Mouse (Mus musculus): Measurements from ENCODE around the gene Fam185a. TPM values are rescaled to one million over a fixed set of nuclear protein-coding genes. Genes with fewer than 3 reads are reported as not detected.
A peak's percentile ranks its signal among the peaks of the same experiment; 100 is the strongest.

The Fam185a gene
- total RNA-seq, 1 experiment from 2014 or later = 7.6 TPM

DNA sequence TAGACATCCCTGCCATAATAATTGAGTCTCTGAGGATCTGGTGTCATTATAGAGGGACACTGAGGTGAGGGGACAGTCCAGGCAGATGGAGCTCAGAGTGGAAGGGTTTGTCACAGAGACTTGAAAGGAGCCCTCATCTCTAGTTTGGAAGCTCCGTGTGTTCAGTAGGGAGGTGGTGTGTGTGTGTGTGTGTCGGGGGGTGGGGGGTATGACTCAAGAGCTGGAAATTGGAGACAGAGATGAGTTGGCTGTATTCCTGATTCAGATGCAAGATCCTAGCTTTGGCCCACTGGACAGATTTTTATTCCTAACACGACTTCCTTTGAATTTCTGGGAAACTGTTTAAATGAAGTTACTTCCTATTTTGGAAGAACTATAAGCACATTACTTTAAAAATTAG, 62.5 kb downstream of the Fam185a start:
- ATAC-seq (ENCODE audit: extremely low read depth, insufficient number of reproducible peaks, low FRiP score, poor library complexity, severe bottlenecking) = no peak

DNA sequence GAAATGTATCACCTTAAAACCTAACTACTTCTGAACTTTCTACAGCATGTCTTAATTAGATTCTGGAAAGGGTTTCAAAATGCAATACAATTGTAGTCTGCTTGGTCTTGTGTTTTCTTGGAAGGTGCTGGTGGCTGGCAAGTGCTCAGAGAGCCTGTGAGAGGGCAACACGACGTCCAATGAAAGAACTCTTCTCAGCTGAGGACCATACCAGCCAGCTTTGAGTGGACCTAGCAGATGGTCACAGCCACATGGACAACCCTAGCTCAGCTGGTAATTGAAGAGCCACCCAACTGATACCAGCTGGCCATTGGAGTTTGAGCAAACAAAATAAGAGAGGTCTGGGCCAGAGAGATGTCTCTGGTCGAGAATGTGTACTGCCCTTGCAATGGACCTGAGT, 63.0 kb downstream of the Fam185a start:
- ATAC-seq (ENCODE audit: extremely low read depth, insufficient number of reproducible peaks, low FRiP score, poor library complexity, severe bottlenecking) = no peak

DNA sequence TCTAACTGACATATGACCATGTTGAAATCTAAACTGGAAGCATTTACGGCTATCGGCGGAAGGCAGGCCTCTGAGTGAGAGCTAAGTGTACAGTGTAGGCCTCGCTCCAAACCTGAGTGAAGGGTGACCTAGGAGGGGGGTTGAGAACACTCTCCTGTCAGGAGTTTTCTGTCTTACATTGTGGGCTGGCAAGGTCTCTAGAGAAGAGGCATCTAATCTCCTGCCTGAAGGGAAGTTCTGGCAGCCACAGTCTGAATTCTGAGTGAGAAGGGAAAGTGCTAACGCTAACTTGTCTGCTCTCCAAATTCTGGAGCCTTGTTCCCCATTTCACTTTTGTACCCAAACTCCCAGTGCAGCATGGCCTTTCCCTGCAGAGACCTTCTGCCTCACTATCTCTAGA, 63.7 kb downstream of the Fam185a start:
- ATAC-seq (ENCODE audit: extremely low read depth, insufficient number of reproducible peaks, low FRiP score, poor library complexity, severe bottlenecking) = no peak

DNA sequence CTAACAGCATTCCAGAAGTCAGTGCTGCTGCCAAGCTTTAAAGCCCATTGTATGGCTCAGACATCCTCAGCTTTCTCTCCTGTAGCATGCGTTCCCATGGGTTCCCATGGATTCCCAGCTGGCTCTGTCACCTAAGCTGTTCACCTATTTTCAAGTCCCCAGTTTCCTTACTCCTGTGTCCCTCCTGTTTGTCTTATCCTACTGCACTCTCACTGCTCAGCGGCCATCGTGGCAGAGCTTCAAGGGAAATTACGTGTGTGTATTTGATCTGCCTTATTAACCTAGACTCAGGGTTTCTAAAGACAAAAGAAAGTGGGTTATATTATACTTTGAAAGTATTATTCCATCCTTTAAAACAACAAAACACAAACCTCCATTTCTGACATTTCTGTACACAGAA, 64.4 kb downstream of the Fam185a start:
- no peak for ATAC-seq (ENCODE audit: extremely low read depth, insufficient number of reproducible peaks, low FRiP score, poor library complexity, severe bottlenecking)

GRCm38 (mm10) chr5:21491469-21491868, 66.7 kb downstream of the Fam185a start:
- ATAC-seq (ENCODE audit: extremely low read depth, insufficient number of reproducible peaks, low FRiP score, poor library complexity, severe bottlenecking) = no peak

- no peak for ATAC-seq (ENCODE audit: extremely low read depth, insufficient number of reproducible peaks, low FRiP score, poor library complexity, severe bottlenecking)
These were observed 67.5 kb downstream of the Fam185a start for GRCm38 (mm10) chr5:21492213-21492612.

- ATAC-seq (ENCODE audit: extremely low read depth, insufficient number of reproducible peaks, low FRiP score, poor library complexity, severe bottlenecking) = no peak
These were observed 68.7 kb downstream of the Fam185a start for GRCm38 (mm10) chr5:21493294-21493999.

DNA sequence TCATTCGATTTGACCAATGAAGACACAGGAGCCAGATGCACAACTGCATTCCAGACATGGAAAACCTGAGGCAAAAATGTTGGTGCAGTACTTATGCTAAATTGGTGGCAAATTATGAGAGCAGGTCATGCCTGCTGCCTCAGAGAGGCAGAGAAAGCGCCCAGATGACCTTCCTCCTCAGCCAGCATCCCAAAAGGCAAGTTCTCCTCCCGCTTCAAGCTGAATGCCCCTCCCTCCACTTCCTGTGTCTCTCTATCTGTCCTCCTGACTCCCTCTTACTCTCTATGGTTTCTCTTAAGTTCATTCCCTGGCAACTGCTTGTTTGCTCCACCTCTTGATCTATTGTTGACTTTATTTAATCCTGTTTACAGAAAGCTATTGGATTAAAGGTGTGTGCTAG, 70.0 kb downstream of the Fam185a start:
- ATAC-seq (ENCODE audit: extremely low read depth, insufficient number of reproducible peaks, low FRiP score, poor library complexity, severe bottlenecking) = no peak

DNA sequence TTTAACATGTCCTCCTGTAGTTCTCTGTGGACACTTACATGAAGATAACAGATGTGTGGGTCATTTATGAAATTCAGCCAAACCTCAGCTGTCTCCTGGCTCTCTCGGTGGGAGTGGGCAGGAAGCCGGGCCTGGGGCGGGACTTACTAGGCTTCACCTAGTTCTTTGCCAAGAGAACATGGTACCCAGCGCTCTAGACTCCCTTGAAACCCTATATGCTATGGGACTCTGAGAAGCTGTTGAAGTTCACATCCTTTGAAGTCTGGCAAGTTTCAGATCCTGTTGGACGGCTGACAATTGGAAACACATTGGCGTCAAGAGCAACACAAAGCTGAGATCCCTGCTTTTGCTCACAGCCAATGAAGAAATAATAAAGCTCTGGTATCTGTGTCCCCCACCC, 71.6 kb downstream of the Fam185a start:
- no peak for ATAC-seq (ENCODE audit: extremely low read depth, insufficient number of reproducible peaks, low FRiP score, poor library complexity, severe bottlenecking)

GRCm38 (mm10) chr5:21496881-21497280, 72.1 kb downstream of the Fam185a start:
- ATAC-seq (ENCODE audit: extremely low read depth, insufficient number of reproducible peaks, low FRiP score, poor library complexity, severe bottlenecking) = no peak

- no peak for ATAC-seq (ENCODE audit: extremely low read depth, insufficient number of reproducible peaks, low FRiP score, poor library complexity, severe bottlenecking)
These were observed 73.7 kb downstream of the Fam185a start for GRCm38 (mm10) chr5:21498490-21498889.

GRCm38 (mm10) chr5:21498925-21499324, 74.2 kb downstream of the Fam185a start:
- ATAC-seq (ENCODE audit: extremely low read depth, insufficient number of reproducible peaks, low FRiP score, poor library complexity, severe bottlenecking) = no peak

DNA sequence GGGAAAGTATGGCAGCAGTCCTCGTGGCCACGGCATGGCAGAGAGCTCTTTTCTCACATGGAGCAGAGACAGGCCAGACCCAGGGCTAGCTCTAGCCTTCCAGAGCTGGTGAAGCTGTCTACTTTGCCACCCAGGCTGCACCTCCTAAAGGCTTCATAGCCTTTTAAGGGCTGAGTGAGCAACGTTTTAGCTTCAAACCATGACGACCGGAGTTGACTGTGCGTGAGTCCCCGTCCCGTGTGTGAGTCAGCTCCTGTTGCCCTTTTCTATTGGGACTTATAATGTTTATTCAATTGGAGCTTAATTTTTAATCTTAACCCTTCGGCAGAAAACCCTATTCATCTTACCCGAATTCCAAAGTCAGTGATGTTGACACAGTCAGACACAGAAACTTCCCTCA, 75.4 kb downstream of the Fam185a start:
- no peak for ATAC-seq (ENCODE audit: extremely low read depth, insufficient number of reproducible peaks, low FRiP score, poor library complexity, severe bottlenecking)

DNA sequence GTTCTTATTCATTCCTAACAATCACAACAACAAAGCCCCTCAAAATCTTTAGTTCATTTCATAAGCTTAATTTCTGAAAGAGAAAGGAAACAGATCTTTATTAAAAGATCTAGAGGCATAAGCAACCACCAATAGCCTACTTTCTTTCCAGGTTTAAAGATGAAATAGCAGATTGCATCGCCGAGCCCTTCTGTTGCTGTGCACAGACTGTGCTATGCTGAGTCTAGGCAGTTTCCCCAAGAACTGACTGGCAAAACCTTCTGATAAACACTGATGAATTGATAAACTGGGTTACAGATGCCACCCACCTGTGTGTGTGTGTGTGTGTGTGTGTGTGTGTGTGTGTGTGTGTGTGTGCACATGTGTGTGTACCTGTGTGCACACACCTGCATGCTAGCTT, 76.2 kb downstream of the Fam185a start:
- ATAC-seq (ENCODE audit: extremely low read depth, insufficient number of reproducible peaks, low FRiP score, poor library complexity, severe bottlenecking) = no peak

DNA sequence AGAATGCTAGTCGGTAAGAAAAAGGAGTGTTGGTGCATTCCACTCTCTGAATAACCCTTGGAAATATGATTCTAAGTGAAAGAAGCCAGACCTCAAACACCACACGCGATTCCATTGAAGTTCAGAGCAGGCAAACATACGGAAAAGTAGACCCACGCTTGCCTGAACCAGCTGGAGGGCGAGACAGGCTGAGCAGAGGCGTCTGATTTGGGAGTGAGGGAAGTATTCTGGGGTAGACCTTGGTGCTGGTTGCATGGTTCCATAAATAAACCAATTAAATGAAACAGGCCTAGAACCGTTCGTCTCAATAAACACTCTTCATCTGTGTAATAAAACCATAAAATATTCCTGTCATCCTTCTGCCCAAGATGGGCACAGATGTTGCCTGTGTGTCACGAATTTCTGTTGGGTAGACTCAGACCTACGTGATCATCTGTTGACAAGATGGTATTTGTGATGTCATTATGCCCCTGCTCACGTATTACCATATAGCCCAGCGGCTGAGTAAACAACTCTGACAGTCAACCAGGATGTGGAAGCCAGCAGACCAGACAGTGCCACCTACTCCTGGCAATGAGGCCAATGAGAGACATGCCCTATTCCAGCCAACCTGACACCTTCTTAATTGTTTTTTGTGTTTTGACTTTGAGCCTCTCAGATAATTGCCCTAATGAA, 78.3 kb downstream of the Fam185a start:
- no peak for ATAC-seq (ENCODE audit: extremely low read depth, insufficient number of reproducible peaks, low FRiP score, poor library complexity, severe bottlenecking)

GRCm38 (mm10) chr5:21505159-21505558, 80.4 kb downstream of the Fam185a start:
- no peak for ATAC-seq (ENCODE audit: extremely low read depth, insufficient number of reproducible peaks, low FRiP score, poor library complexity, severe bottlenecking)

DNA sequence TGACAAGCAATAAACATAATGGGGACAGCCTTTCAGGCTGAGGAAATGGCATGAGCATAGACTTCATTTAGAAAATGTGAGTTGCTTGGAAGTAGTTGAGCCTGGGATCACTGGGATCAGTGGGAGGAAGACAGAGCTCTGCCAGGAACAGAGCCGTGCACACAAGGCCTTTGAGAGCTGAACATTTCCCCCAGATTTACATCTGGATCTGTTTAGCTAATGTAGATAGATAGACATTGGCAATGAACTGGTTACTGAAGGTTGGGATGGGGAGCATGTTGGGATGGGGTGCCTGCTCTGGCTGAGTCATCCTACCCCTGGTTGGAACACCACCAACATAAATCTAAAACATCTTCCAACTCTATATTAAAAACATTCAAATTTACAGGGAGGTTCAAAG, 82.1 kb downstream of the Fam185a start:
- no peak for ATAC-seq (ENCODE audit: extremely low read depth, insufficient number of reproducible peaks, low FRiP score, poor library complexity, severe bottlenecking)

DNA sequence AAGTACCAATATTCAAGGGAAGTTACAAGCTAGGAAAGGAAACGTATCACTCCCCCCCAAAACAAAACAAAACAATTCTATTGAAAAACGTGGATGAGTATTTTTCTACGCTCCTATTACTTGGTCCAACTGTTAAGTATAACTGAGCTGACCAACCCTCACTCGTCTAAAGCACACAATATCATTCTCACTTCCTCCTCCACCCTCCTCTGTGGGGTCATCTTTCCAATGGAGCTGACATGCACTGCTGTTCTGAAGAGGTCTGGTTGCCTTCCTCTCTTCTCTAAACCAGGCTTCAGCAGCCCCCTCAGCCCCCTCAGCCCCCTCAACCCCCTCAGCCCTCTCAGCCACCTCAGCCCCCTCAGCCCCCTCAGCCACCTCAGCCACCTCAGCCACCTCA, 85.0 kb downstream of the Fam185a start:
- no peak for ATAC-seq (ENCODE audit: extremely low read depth, insufficient number of reproducible peaks, low FRiP score, poor library complexity, severe bottlenecking)

DNA sequence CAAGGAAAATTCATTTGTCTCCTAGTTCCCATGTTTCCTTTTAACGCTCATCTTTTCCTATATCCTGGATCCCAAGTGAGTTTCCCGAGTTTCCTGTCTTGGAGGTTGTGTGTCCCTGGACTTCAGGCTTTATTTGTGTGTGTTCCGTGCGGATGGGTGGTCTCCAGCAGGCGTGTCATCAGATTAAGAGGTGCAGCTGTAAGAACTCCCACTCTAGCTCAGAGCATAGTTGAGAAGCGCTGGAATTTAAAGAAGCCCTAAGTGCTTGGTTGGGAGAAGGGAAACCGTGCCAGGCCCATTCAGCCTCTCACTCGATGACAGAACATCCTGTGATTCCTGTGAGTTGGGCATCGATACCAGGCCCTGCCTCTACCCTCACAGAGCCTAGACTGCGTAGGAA, 88.6 kb downstream of the Fam185a start:
- ATAC-seq (ENCODE audit: extremely low read depth, insufficient number of reproducible peaks, low FRiP score, poor library complexity, severe bottlenecking) = no peak

- peak; percentile 89 for ATAC-seq (ENCODE audit: extremely low read depth, insufficient number of reproducible peaks, low FRiP score, poor library complexity, severe bottlenecking)
These were observed 92.8 kb downstream of the Fam185a start for GRCm38 (mm10) chr5:21517562-21517961.

DNA sequence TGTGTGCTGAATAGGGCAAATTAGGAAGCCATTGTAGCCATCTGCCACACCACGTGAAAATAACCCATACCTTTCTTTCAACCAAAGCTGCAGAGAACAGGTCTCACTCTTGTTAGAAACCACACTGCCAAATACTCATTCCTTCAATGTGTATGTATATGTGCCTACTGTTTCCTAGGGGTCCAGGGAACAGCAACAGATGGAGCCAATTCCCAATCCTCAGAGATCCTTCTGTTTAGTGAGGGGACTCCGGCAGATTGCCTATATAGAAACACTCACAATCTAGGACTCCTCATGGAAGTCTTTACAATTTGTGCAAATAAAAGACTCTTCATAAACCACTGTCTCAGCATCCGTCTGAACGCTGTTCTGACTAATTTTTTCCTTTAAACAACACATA, 93.4 kb downstream of the Fam185a start:
- ATAC-seq (ENCODE audit: extremely low read depth, insufficient number of reproducible peaks, low FRiP score, poor library complexity, severe bottlenecking) = no peak
